Mouse (Mus musculus): Measurements from ENCODE around the gene Acoxl.

DNA sequence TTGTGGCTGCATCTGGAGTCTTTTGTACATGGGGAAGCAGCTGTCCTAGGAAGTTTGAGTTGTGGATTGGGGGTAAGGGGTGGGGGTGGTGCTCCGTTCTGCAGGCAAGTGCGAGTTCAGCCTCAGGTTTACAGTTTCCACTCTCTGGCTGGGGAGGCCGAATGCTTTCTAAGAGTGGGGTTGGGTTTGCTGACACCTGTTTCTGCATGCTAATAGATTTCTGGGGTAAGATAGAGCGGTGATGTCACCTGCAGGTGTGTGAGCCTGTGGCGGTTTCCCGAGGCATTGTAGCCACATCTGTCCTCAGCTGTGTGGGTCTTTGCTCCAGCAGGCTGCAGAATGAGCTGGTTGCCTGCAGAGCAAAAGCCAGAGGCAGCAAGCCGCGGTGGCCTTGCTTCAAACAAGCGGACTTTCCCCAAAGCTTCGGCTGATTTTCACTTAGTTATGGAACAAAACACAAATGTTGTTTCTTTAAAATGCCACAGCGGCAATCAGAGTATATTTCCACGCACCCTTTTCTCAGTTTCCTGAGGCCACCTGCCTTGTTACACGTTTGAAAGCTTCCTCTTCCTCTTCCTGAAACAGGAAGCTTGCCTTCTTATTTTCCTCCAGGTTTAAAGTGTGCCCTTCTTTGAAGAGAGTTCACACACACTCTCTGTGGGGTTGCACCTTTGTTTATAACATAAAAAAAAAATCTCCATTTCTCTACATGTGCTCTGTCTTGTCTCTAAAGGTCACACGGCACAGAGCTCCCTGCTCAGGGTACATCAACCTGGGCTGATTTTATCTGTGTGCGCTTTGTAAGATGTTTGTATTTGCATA lies 89.0 kb downstream of the Acoxl start:
- no peak for TF ChIP-seq POLR2AphosphoS5 (IDR thresholded peaks at IDR 0.05; ENCODE audit: insufficient replicate concordance, low read depth, low read length)
- no peak for TF ChIP-seq CTCF (IDR thresholded peaks at IDR 0.05; ENCODE audit: low read depth, low read length)
- no peak for TF ChIP-seq GATA1 (IDR thresholded peaks at IDR 0.05; ENCODE audit: borderline replicate concordance, low read length)
- no peak for TF ChIP-seq TAL1 (conservative IDR thresholded peaks at IDR 0.05; ENCODE audit: low read depth, low read length)
